Mouse (Mus musculus) cerebellum, postnatal 4 days (tissue): ENCODE results near the gene Tnnt1.

Experiments used
- DNase-seq, 2 experiments: peaks; one replicate each; pipeline ENCODE4 v3.0.0; 2022; ENCODE audit warnings: low spot score in 2 of 2, mixed read lengths in 1 of 2

Tnnt1 gene

GRCm38 (mm10) chr7:4497271-4497903, 18.8 kb downstream of the Tnnt1 start:
- DNase-seq: no peak

- no peak for DNase-seq
Observed at GRCm38 (mm10) chr7:4496468-4496867, 19.7 kb downstream of the Tnnt1 start.

GRCm38 (mm10) chr7:4493991-4494390, 22.2 kb downstream of the Tnnt1 start:
- no peak for DNase-seq

GRCm38 (mm10) chr7:4492284-4493224, 23.6 kb downstream of the Tnnt1 start:
- DNase-seq: no peak

GRCm38 (mm10) chr7:4491308-4491707, 24.9 kb downstream of the Tnnt1 start:
- no peak for DNase-seq

GRCm38 (mm10) chr7:4482281-4482680, 33.9 kb downstream of the Tnnt1 start:
- DNase-seq: no peak

- DNase-seq: peak in 1 of 2 experiments; percentile 29
Observed at GRCm38 (mm10) chr7:4479674-4480073, 36.5 kb downstream of the Tnnt1 start.

GRCm38 (mm10) chr7:4478796-4479291, 37.3 kb downstream of the Tnnt1 start:
- no peak for DNase-seq

GRCm38 (mm10) chr7:4478021-4478795, 38.0 kb downstream of the Tnnt1 start:
- DNase-seq: peak; percentile 35 to 64

GRCm38 (mm10) chr7:4473940-4474339, 42.2 kb downstream of the Tnnt1 start:
- DNase-seq: no peak

- peak; percentile 66 to 85 for DNase-seq
Observed at GRCm38 (mm10) chr7:4471179-4471555, 45.0 kb downstream of the Tnnt1 start.

GRCm38 (mm10) chr7:4470275-4471178, 45.7 kb downstream of the Tnnt1 start:
- peak; percentile 32 to 58 for DNase-seq

- no peak for DNase-seq
Observed at GRCm38 (mm10) chr7:4467801-4468200, 48.4 kb downstream of the Tnnt1 start.

- DNase-seq: no peak
Observed at GRCm38 (mm10) chr7:4464194-4464824, 51.9 kb downstream of the Tnnt1 start.

- no peak for DNase-seq
Observed at GRCm38 (mm10) chr7:4460576-4461434, 55.4 kb downstream of the Tnnt1 start, which contains the start of gene Eps8l1. Gene Eps8l1 (plus strand): TSS chr7:4460674.
